Mouse (Mus musculus) left cerebral cortex, postnatal 36 days (tissue): ENCODE measurements around the gene Tmem108. TPM values are rescaled to one million over a fixed set of nuclear protein-coding genes. Genes with fewer than 3 reads are reported as not detected.
A peak's percentile ranks its signal among the peaks of the same experiment; 100 is the strongest.

ENCODE experiments used
- DNase-seq, 2 experiments: peaks; one replicate each; pipeline ENCODE4 v3.0.0; 2021 to 2022; ENCODE audit warnings: low spot score in 2 of 2, mixed read lengths in 1 of 2
- intact Hi-C: fragments of 180-260 bp; cut with DNase I; formaldehyde crosslinking; loops from one replicate; pipeline ENCODE4 v1.15.1; 2025
- total RNA-seq, 2 experiments: library from RNA; stranded (reverse); gene quantifications; 2 replicates each; pipeline ENCODE4 v1.2.3; 2021

Gene Tmem108
- total RNA-seq, 2 experiments from 2014 or later: 22.7 to 30.3 TPM

- no peak for DNase-seq
- intact Hi-C loops: no loop called here
These were observed 191.4 kb downstream of the Tmem108 start for GRCm38 (mm10) chr9:103570158-103570741.

- no peak for DNase-seq
- intact Hi-C loops: no loop called here
These were observed 192.7 kb downstream of the Tmem108 start for GRCm38 (mm10) chr9:103568983-103569382.

GRCm38 (mm10) chr9:103565186-103565585 lies 196.5 kb downstream of the Tmem108 start:
- intact Hi-C loops: no loop called here
- no peak for DNase-seq

GRCm38 (mm10) chr9:103563864-103564610 lies 197.6 kb downstream of the Tmem108 start:
- intact Hi-C loops: no loop called here
- DNase-seq: no peak

GRCm38 (mm10) chr9:103562063-103562462 lies 199.6 kb downstream of the Tmem108 start:
- DNase-seq: no peak
- intact Hi-C loops: no loop called here

GRCm38 (mm10) chr9:103558741-103559140 lies 202.9 kb downstream of the Tmem108 start:
- DNase-seq: peak in 1 of 2 experiments; percentile 36

GRCm38 (mm10) chr9:103558240-103558639 lies 203.4 kb downstream of the Tmem108 start:
- DNase-seq: peak in 1 of 2 experiments; percentile 68
- intact Hi-C loops: loop anchor here (5.0 kb wide), 1 partner anchor 34 kb away; no protein-coding TSS in a partner anchor

More at GRCm38 (mm10) chr9:103558741-103559140, 202.9 kb downstream of the Tmem108 start:
- intact Hi-C loops: loop anchor here (5.0 kb wide), 1 partner anchor 34 kb away; no protein-coding TSS in a partner anchor

GRCm38 (mm10) chr9:103557085-103557484 lies 204.6 kb downstream of the Tmem108 start:
- intact Hi-C loops: loop anchor here (5.0 kb wide), 1 partner anchor 35 kb away; no protein-coding TSS in a partner anchor
- no peak for DNase-seq

GRCm38 (mm10) chr9:103555334-103555733 lies 206.3 kb downstream of the Tmem108 start:
- intact Hi-C loops: loop anchor here (5.0 kb wide), 1 partner anchor 37 kb away; no protein-coding TSS in a partner anchor
- DNase-seq: no peak

- intact Hi-C loops: no loop called here
- no peak for DNase-seq
These were observed 210.9 kb downstream of the Tmem108 start for GRCm38 (mm10) chr9:103550661-103551248.

- intact Hi-C loops: loop anchor here (5.0 kb wide), 1 partner anchor 47 kb away; no protein-coding TSS in a partner anchor
- peak; percentile 51 to 71 for DNase-seq
These were observed 212.5 kb downstream of the Tmem108 start for GRCm38 (mm10) chr9:103549178-103549577.

- DNase-seq: no peak
- intact Hi-C loops: loop anchor here (5.0 kb wide), 1 partner anchor 46 kb away; no protein-coding TSS in a partner anchor
These were observed 213.0 kb downstream of the Tmem108 start for GRCm38 (mm10) chr9:103548606-103549005.

GRCm38 (mm10) chr9:103546695-103547645 lies 214.7 kb downstream of the Tmem108 start:
- intact Hi-C loops: loop anchor here (5.0 kb wide), 1 partner anchor 45 kb away; no protein-coding TSS in a partner anchor

GRCm38 (mm10) chr9:103545729-103546128 lies 215.9 kb downstream of the Tmem108 start:
- intact Hi-C loops: loop anchor here (5.0 kb wide), 1 partner anchor 43 kb away; no protein-coding TSS in a partner anchor
- no peak for DNase-seq

More at GRCm38 (mm10) chr9:103546695-103547645, 214.7 kb downstream of the Tmem108 start:
- DNase-seq: no peak

- no peak for DNase-seq
- intact Hi-C loops: loop anchor here (5.0 kb wide), 1 partner anchor 43 kb away; no protein-coding TSS in a partner anchor
These were observed 216.4 kb downstream of the Tmem108 start for GRCm38 (mm10) chr9:103545271-103545670.

- intact Hi-C loops: no loop called here
These were observed 217.0 kb downstream of the Tmem108 start for GRCm38 (mm10) chr9:103544599-103544998.

GRCm38 (mm10) chr9:103540518-103540917 lies 221.1 kb downstream of the Tmem108 start:
- intact Hi-C loops: no loop called here
- no peak for DNase-seq

More at GRCm38 (mm10) chr9:103544599-103544998, 217.0 kb downstream of the Tmem108 start:
- no peak for DNase-seq

GRCm38 (mm10) chr9:103538047-103538816 lies 223.4 kb downstream of the Tmem108 start:
- intact Hi-C loops: no loop called here
- DNase-seq: no peak
